Mouse (Mus musculus) cerebellum, adult 2 months (tissue): ENCODE measurements around the gene Olfr30.

Experiments used
- CTCF ChIP-seq: fragments of 200-500 bp; IDR thresholded peaks from 2 replicates; pipeline ENCODE4 v1.5.1; 2011; ENCODE audit warnings: low read depth, mild to moderate bottlenecking, control low read depth, low read length, moderate library complexity, borderline replicate concordance; ENCODE audit not compliant: insufficient read depth
- POLR2A ChIP-seq: fragments of 200-500 bp; IDR thresholded peaks from 2 replicates; pipeline ENCODE4 v1.6.1; 2011; ENCODE audit warnings: low read length, control low read depth, borderline replicate concordance; ENCODE audit not compliant: insufficient read depth

GRCm38 (mm10) chr11:58499290-58499689 is 37.2 kb upstream of the Olfr30 start:
- no peak for TF ChIP-seq CTCF
- no peak for TF ChIP-seq POLR2A
